Mouse (Mus musculus) cerebellum, adult 2 months (tissue): ENCODE measurements around the gene Fgfr2. TPM values are rescaled to one million over a fixed set of nuclear protein-coding genes. Genes with fewer than 3 reads are reported as not detected.

Experiments
- DNase-seq, 2 experiments: peaks; one replicate each; pipeline ENCODE4 v3.0.0; 2021
- H3K27ac ChIP-seq: fragments of 200-500 bp; 2 replicates; pipeline ENCODE4 v1.5.1; 2012; ENCODE audit warnings: low read length, control low read depth, inconsistent platforms; ENCODE audit not compliant: insufficient read depth
- H3K27me3 ChIP-seq: fragments of 200-500 bp; 2 replicates; pipeline ENCODE4 v1.6.1; 2012; ENCODE audit warnings: inconsistent platforms, mild to moderate bottlenecking, low read length, moderate library complexity; ENCODE audit not compliant: control insufficient read depth, insufficient read depth
- H3K4me1 ChIP-seq: fragments of 200-500 bp; 2 replicates; pipeline ENCODE4 v1.6.1; 2011; ENCODE audit warnings: low read length; ENCODE audit not compliant: control insufficient read depth, insufficient read depth
- H3K4me3 ChIP-seq: fragments of 200-500 bp; replicated peaks from 2 replicates; pipeline ENCODE3; 2011; ENCODE audit warnings: mild to moderate bottlenecking, low read depth, low read length, control low read depth; ENCODE audit not compliant: insufficient read depth
- CTCF ChIP-seq: fragments of 200-500 bp; IDR thresholded peaks from 2 replicates; pipeline ENCODE4 v1.5.1; 2011; ENCODE audit warnings: low read depth, mild to moderate bottlenecking, control low read depth, low read length, moderate library complexity, borderline replicate concordance; ENCODE audit not compliant: insufficient read depth
- POLR2A ChIP-seq: fragments of 200-500 bp; IDR thresholded peaks from 2 replicates; pipeline ENCODE4 v1.6.1; 2011; ENCODE audit warnings: low read length, control low read depth, borderline replicate concordance; ENCODE audit not compliant: insufficient read depth
- WGBS: fragments of 180-500 bp; shearing (Covaris S2); methylation state at CpG from one replicate; pipeline ENCODE4 v1.1.7; 2018; 5-methylcytosine and 5-hydroxymethylcytosine counted together
- polyA plus RNA-seq: library from polyadenylated mRNA; depleted of rRNA; stranded (reverse); fragments of >200 nt; gene quantifications from 2 replicates; pipeline ENCODE4 v1.2.3, GENCODE M21; 2012

Fgfr2 gene
- polyA plus RNA-seq, 1 experiment = 95.3 TPM

- 19% methylated on average over 3 of the region's 3 CpGs for WGBS
- DNase-seq = peak in 1 of 2 experiments; percentile 52
- Histone ChIP-seq H3K27me3 (no peaks in the 10 kb centered on the region), H3K4me1 (peaks cover 62% of the 10 kb centered on the region), H3K27ac (peak overlapping the region; percentile 76), H3K4me3 (no peak overlapping the region)
- TF ChIP-seq POLR2A (no peak), CTCF (no peak)
Measured at GRCm38 (mm10) chr7:132682901-132683300, 440.2 kb downstream of the Fgfr2 start.

- 90% methylated on average over 3 of the region's 3 CpGs for WGBS
- DNase-seq = peak; percentile 27 to 40
- Histone ChIP-seq H3K4me1 (peaks cover 65% of the 10 kb centered on the region), H3K4me3 (no peak overlapping the region), H3K27me3 (no peaks in the 10 kb centered on the region), H3K27ac (peak overlapping the region; percentile 98)
- no peak for TF ChIP-seq CTCF
- no peak for TF ChIP-seq POLR2A
Measured at GRCm38 (mm10) chr7:132682336-132682735, 440.8 kb downstream of the Fgfr2 start.

DNA sequence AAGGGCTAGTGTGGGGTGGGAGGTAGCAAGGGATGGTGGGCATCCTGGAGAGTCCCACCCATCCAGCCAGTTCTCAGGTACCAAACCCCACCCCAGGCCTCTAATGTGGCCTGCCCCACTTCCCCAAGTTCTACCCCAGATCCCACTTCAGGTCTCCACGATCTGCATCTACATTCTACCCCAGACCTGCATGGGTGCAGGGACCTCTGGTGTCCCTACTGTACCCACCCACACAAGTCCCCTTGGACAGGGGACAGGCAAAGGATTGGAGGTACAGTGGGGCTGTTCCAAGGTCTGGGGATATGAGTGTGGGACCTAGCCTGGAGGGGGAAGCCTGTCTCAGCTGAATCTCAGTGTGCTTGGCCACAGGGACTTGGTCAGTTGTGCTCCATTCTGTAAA is 441.3 kb downstream of the Fgfr2 start:
- H3K27me3 ChIP-seq = no peaks in the 10 kb centered on the region
- H3K27ac ChIP-seq = peak overlapping the region; percentile 98
- TF ChIP-seq POLR2A (no peak), CTCF (no peak)
- 79% methylated on average over 1 of the region's 1 CpGs for WGBS
- peak; percentile 26 to 47 for DNase-seq
- H3K4me1 ChIP-seq = peaks cover 68% of the 10 kb centered on the region
- no peak overlapping the region for H3K4me3 ChIP-seq

DNA sequence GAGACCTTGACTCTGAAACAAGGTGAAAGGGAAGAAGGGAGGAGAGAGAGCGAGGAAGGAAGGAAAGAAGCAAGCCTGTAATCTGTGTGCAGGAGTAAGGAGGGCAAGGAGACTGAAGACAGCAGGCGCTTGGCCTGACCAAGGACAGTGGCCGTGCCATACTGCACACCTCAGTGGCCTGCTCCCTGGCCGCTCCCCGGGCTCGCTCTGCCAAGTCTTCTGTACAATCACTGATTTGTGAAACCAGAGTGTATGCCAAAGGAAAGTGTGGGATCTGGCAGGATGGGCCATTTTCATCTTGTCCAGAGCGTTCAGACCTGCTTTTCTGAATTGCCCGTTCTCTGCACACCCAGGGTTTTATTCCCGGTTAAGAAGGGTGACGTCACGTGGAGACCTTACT is 441.9 kb downstream of the Fgfr2 start:
- Histone ChIP-seq H3K4me3 (no peak overlapping the region), H3K27ac (peak overlapping the region; percentile 98), H3K27me3 (no peaks in the 10 kb centered on the region), H3K4me1 (peaks cover 68% of the 10 kb centered on the region)
- TF ChIP-seq CTCF (no peak), POLR2A (peak; percentile 34; the same call in 1 of the 2 replicates)
- peak; percentile 88 to 96 for DNase-seq
- 12% methylated on average over 11 of the region's 11 CpGs for WGBS

- TF ChIP-seq CTCF = no peak
- no peak for TF ChIP-seq POLR2A
- Histone ChIP-seq H3K27ac (peak overlapping the region; percentile 98), H3K4me1 (peaks cover 68% of the 10 kb centered on the region), H3K27me3 (no peaks in the 10 kb centered on the region), H3K4me3 (no peak overlapping the region)
- DNase-seq = no peak
- WGBS = 32% methylated on average over 6 of the region's 6 CpGs
Measured at GRCm38 (mm10) chr7:132679549-132679948, 443.6 kb downstream of the Fgfr2 start.

- WGBS = 2% methylated on average over 4 of the region's 4 CpGs
- Histone ChIP-seq H3K27ac (peak overlapping the region; percentile 98), H3K4me1 (peaks cover 70% of the 10 kb centered on the region), H3K27me3 (no peaks in the 10 kb centered on the region), H3K4me3 (no peak overlapping the region)
- TF ChIP-seq POLR2A = peak; percentile 37; the same call in 1 of the 2 replicates
- no peak for TF ChIP-seq CTCF
- peak; percentile 94 to 97 for DNase-seq
Measured at GRCm38 (mm10) chr7:132679117-132679516, 444.0 kb downstream of the Fgfr2 start.

GRCm38 (mm10) chr7:132675922-132676321 is 447.2 kb downstream of the Fgfr2 start:
- Histone ChIP-seq H3K27me3 (no peaks in the 10 kb centered on the region), H3K27ac (no peak overlapping the region), H3K4me1 (peaks cover 65% of the 10 kb centered on the region), H3K4me3 (no peak overlapping the region)
- 95% methylated on average over 2 of the region's 2 CpGs for WGBS
- DNase-seq = no peak
- TF ChIP-seq CTCF (no peak), POLR2A (no peak)

- DNase-seq = peak; percentile 46 to 52
- TF ChIP-seq CTCF (no peak; the same call in 1 of the 2 replicates), POLR2A (no peak)
- WGBS = 54% methylated on average over 17 of the region's 17 CpGs
- Histone ChIP-seq H3K4me1 (peaks cover 50% of the 10 kb centered on the region), H3K4me3 (no peak overlapping the region), H3K27me3 (no peaks in the 10 kb centered on the region), H3K27ac (no peak overlapping the region)
Measured at GRCm38 (mm10) chr7:132673931-132674755, 449.0 kb downstream of the Fgfr2 start.
